Mouse (Mus musculus) c-Kit-positive CD71-negative TER-119-negative erythroid progenitor cells, embryonic 14.5 days (primary cell): ENCODE measurements around the gene Rpl36a-ps1.

Experiments
- DNase-seq: peaks from one replicate; pipeline ENCODE4 v3.0.0-alpha.2; 2013; ENCODE audit warnings: low read depth

Gene Rpl36a-ps1

DNA sequence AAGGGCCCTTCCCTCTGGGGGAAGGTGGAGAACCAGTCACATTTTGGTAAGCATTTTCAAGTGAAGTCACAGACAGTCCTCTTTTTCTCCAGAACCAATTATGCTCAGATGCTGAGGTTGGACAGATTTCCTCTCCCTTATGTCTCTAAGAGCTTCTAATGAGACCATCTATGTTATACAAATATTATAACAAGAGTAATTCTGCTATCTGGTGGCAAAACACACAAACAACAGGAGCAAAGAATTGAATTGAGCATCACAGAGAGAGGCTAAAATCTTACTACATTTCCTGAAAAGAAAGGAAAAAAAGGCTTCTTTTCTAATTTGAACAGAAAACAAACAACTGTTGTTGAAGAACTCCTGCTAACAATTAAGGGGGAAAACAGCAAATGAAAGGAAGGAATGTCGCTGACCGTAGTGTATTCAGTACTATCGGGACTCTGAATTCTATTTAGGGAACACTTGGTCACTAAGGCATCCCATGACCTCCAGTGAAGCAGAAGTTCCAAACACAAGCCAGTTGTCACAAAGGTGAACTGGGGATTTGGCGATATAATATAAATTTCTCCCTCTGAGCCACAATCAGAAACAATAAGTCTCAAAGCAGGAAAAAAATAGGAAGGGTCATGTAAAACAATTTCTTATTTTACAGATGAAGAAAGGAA, 42.4 kb downstream of the Rpl36a-ps1 start:
- no peak for DNase-seq
